ENCODE assay signal across 17 mouse cellular contexts in the genomic region with DNA sequence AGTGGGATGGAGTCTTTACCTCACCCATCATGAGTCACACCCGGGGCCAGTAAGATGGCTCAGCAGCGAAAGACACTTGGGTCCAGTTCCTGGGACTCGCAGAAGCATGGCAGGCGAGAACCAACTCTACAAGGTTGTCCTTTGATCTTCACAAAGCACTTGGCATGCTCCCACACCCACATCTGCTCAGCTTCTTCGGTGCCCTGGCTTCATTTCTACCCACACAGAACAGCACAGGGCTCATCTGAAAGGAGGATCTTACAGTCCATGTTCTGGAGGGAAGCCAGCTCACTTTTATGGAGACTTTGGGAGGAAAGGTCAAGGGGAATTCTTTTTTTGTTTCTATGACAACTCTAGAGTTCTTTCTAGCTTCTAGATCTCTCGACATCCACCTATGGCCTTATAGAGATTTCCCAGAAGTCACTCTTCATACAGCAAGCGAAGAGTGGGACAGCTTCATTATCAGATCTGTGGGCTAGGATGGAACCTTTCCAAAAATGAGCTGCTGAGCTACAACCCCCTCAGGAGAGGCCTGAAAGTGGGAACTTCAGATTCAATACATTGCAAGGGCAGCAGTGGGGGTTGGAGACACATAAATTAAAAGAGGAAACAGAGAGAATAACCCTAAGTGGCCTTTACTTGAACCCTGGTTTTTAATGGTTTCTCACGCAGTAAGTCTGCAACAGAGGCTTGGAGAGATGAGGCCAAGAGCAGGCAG. TPM values are rescaled to one million over a fixed set of nuclear protein-coding genes. Genes with fewer than 3 reads are reported as not detected.
DNase-seq lines count a peak whose midpoint lies in the region; ATAC-seq lines count a peak whose summit lies in the region.
"Had no signal": no experiment of that assay in that cellular context is flagged by ENCODE, and none has a peak within 500 bp of the region (broad histone marks: within the 10 kb centered on the region; RNA-seq: fewer than 3 reads in every experiment).

No protein-coding gene starts in this region.

- ATAC-seq in neural tube, embryonic 14.5 days (ENCODE audit: low read depth): peak; percentile 34; the same call in 1 of the 2 replicates
- ATAC-seq in neural tube, embryonic 15.5 days (ENCODE audit: low FRiP score): no peak
- peak; percentile 67 for ATAC-seq in granulocyte monocyte progenitor cell, adult 5-6 weeks (replicated peaks; ENCODE audit: poor library complexity, severe bottlenecking)
- ATAC-seq: forebrain, embryonic 15.5 days; intestine, postnatal 0 days had no signal

- no peak overlapping the region for H3K9ac ChIP-seq in neural tube, embryonic 14.5 days (replicated peaks; ENCODE audit: low read depth, low read length)
- H3K9ac ChIP-seq in neural tube, embryonic 15.5 days (replicated peaks): no peak overlapping the region
- H3K9ac ChIP-seq: embryonic facial prominence, embryonic 13.5 days; forebrain, embryonic 15.5 days; midbrain, embryonic 12.5 days had no signal

- H3K27ac ChIP-seq in neural tube, embryonic 14.5 days (ENCODE audit: low read depth, low read length): no peak overlapping the region
- no peak overlapping the region for H3K27ac ChIP-seq in neural tube, embryonic 15.5 days (replicated peaks)
- H3K27ac ChIP-seq: embryonic facial prominence, embryonic 13.5 days; forebrain, embryonic 15.5 days; midbrain, embryonic 12.5 days had no signal

- WGBS in neural tube, embryonic 14.5 days: 59% methylated on average over 8 of the region's 8 CpGs
- 56% methylated on average over 8 of the region's 8 CpGs for WGBS in neural tube, embryonic 15.5 days

- H3K9me3 ChIP-seq in neural tube, embryonic 14.5 days (ENCODE audit: control insufficient read depth, low read length): no peaks in the 10 kb centered on the region
- H3K9me3 ChIP-seq in neural tube, embryonic 15.5 days (replicated peaks): no peaks in the 10 kb centered on the region
- H3K9me3 ChIP-seq: embryonic facial prominence, embryonic 13.5 days; forebrain, embryonic 15.5 days; G1E; midbrain, embryonic 12.5 days had no signal

- H3K4me2 ChIP-seq in neural tube, embryonic 14.5 days (ENCODE audit: low read depth, low read length): no peak overlapping the region
- no peak overlapping the region for H3K4me2 ChIP-seq in neural tube, embryonic 15.5 days
- H3K4me2 ChIP-seq: embryonic facial prominence, embryonic 13.5 days; forebrain, embryonic 15.5 days; midbrain, embryonic 12.5 days had no signal

- DNase-seq in cerebellum, postnatal 10 days: peak; percentile 16 to 21
- DNase-seq in cerebellum, postnatal 14 days: no peak
- peak; percentile 25 for DNase-seq in testis, postnatal 14 days (ENCODE audit: low spot score)
- DNase-seq in layer of hippocampus, adult 9-11 months: no peak
- no peak for DNase-seq in right cerebral cortex, postnatal 25 days
- DNase-seq: cerebellum, adult 9-10 months; heart, postnatal 14 days; lung, adult 2 months; thymus, postnatal 36 days had no signal

- no peaks in the 10 kb centered on the region for H3K36me3 ChIP-seq in neural tube, embryonic 14.5 days (ENCODE audit: control insufficient read depth, insufficient read depth, low read length)
- H3K36me3 ChIP-seq in neural tube, embryonic 15.5 days: no peaks in the 10 kb centered on the region
- H3K36me3 ChIP-seq: embryonic facial prominence, embryonic 13.5 days; forebrain, embryonic 15.5 days; G1E; midbrain, embryonic 12.5 days had no signal

- H3K4me3 ChIP-seq in neural tube, embryonic 14.5 days (ENCODE audit: low read depth, low read length): no peak overlapping the region
- H3K4me3 ChIP-seq in neural tube, embryonic 15.5 days (replicated peaks): no peak overlapping the region
- H3K4me3 ChIP-seq: embryonic facial prominence, embryonic 13.5 days; forebrain, embryonic 15.5 days; midbrain, embryonic 12.5 days had no signal

- H3K4me1 ChIP-seq in neural tube, embryonic 14.5 days (ENCODE audit: control insufficient read depth, insufficient read depth, low read length): no peaks in the 10 kb centered on the region
- H3K4me1 ChIP-seq in neural tube, embryonic 15.5 days: no peaks in the 10 kb centered on the region
- H3K4me1 ChIP-seq: embryonic facial prominence, embryonic 13.5 days; forebrain, embryonic 15.5 days; midbrain, embryonic 12.5 days had no signal

- no peaks in the 10 kb centered on the region for H3K27me3 ChIP-seq in neural tube, embryonic 14.5 days (ENCODE audit: control insufficient read depth, insufficient read depth, low read length)
- H3K27me3 ChIP-seq in neural tube, embryonic 15.5 days (replicated peaks): no peaks in the 10 kb centered on the region
- H3K27me3 ChIP-seq: embryonic facial prominence, embryonic 13.5 days; forebrain, embryonic 15.5 days; midbrain, embryonic 12.5 days had no signal

RNA-seq across cellular contexts. Expression of a gene that starts 13.6 kb away (rescaled TPM):
- 380 TPM in 2 replicates for polyA plus RNA-seq in neural tube, embryonic 14.5 days (2014; fragmentation: Nextera tagmentation; extraction: Ambion mirVana)
- polyA plus RNA-seq in neural tube, embryonic 15.5 days (2015; fragmentation: Nextera tagmentation; extraction: Ambion mirVana): 337 and 386 TPM in 2 replicates
- total RNA-seq in granulocyte monocyte progenitor cell, adult 5-6 weeks (2014; fragmentation: Nextera tagmentation): 2,458 and 2,594 TPM in 2 replicates
- 1,991 and 2,116 TPM in 2 replicates for total RNA-seq in granulocyte monocyte progenitor cell, adult 5-6 weeks (2017)

RNA-seq across cellular contexts. Expression of a gene that starts 24.3 kb away (rescaled TPM):
- 11.5 and 15.0 TPM in 2 replicates for polyA plus RNA-seq in neural tube, embryonic 14.5 days (2014; fragmentation: Nextera tagmentation; extraction: Ambion mirVana)
- 14.4 and 16.8 TPM in 2 replicates for polyA plus RNA-seq in neural tube, embryonic 15.5 days (2015; fragmentation: Nextera tagmentation; extraction: Ambion mirVana)
- 18.4 and 22.5 TPM in 2 replicates for total RNA-seq in granulocyte monocyte progenitor cell, adult 5-6 weeks (2014; fragmentation: Nextera tagmentation)
- total RNA-seq in granulocyte monocyte progenitor cell, adult 5-6 weeks (2017): 24.0 and 57.3 TPM in 2 replicates

RNA-seq across cellular contexts. Expression of a gene that starts 25.8 kb away (rescaled TPM):
- polyA plus RNA-seq in neural tube, embryonic 14.5 days (2014; fragmentation: Nextera tagmentation; extraction: Ambion mirVana): 8.9 and 9.1 TPM in 2 replicates
- polyA plus RNA-seq in neural tube, embryonic 15.5 days (2015; fragmentation: Nextera tagmentation; extraction: Ambion mirVana): 12.7 and 15.2 TPM in 2 replicates
- not detected in 2 replicates for total RNA-seq in granulocyte monocyte progenitor cell, adult 5-6 weeks (2014; fragmentation: Nextera tagmentation)
- total RNA-seq in granulocyte monocyte progenitor cell, adult 5-6 weeks (2017): not detected in 2 replicates

Comparison
In these comparisons a context has a peak if more than half of its experiments do, and no peak if none do; other contexts are left out.
1. DNase-seq: peak in cerebellum, postnatal 10 days (2 of 2) and testis, postnatal 14 days (single experiment); none in cerebellum, postnatal 14 days (0 of 2), layer of hippocampus, adult 9-11 months (single experiment) and right cerebral cortex, postnatal 25 days (single experiment).